In the genomic region with DNA sequence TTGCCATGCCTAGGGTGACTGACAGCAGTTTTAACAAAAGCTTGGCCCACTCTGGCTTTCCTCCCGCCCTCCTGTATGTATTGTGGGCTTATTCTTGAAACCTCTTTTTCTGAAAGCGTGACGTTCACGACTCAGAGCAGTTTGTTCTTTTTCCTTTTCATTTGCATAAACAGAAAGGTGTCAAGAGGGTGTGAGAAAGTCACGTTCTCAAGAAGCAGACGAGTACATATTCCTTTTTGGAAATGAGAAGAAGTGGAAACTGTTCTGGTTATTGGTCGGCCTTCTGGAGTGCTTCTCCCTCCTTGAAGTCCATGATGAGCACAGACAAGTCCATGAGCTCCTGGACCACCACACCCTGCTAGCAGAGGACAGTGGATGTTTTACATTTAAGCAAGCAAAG, we compare ENCODE assay signal across 29 mouse cellular contexts. TPM values are rescaled to one million over a fixed set of nuclear protein-coding genes. Genes with fewer than 3 reads are reported as not detected.
DNase-seq lines count a peak whose midpoint lies in the region; ATAC-seq and TF ChIP-seq lines count a peak whose summit lies in the region.
"Had no signal": no experiment of that assay in that cellular context is flagged by ENCODE, and none has a peak within 500 bp of the region (broad histone marks: within the 10 kb centered on the region; RNA-seq: fewer than 3 reads in every experiment).

No protein-coding gene starts in this region.

- no peak for TF ChIP-seq EP300 in CH12.LX (IDR thresholded peaks at IDR 0.05; ENCODE audit: low read length)
- TF ChIP-seq EP300 in stomach, postnatal 0 days (optimal IDR thresholded peaks at IDR 0.05) = no peak

- in situ Hi-C loops in CH12.LX (cut with MboI; ENCODE audit: low pct_ligation_motif_present, low pct_unique_long_range_greater_than_20kb, low sequenced_read_pairs) = no loop called here

- no peaks in the 10 kb centered on the region for H3K9me3 ChIP-seq in forebrain, embryonic 16.5 days (ENCODE audit: control insufficient read depth, low read length)
- no peaks in the 10 kb centered on the region for H3K9me3 ChIP-seq in forebrain, embryonic 15.5 days
- H3K9me3 ChIP-seq in CH12.LX (replicated peaks; ENCODE audit: low read length) = no peaks in the 10 kb centered on the region
- no peaks in the 10 kb centered on the region for H3K9me3 ChIP-seq in stomach, postnatal 0 days (ENCODE audit: control insufficient read depth, low read length)
- H3K9me3 ChIP-seq: embryonic facial prominence, embryonic 13.5 days; embryonic facial prominence, embryonic 15.5 days; forebrain, embryonic 10.5 days; forebrain, embryonic 13.5 days had no signal

- no peak overlapping the region for H3K4me2 ChIP-seq in forebrain, embryonic 16.5 days (ENCODE audit: low read length)
- H3K4me2 ChIP-seq in forebrain, embryonic 15.5 days (replicated peaks) = no peak overlapping the region
- no peak overlapping the region for H3K4me2 ChIP-seq in CH12.LX (ENCODE audit: insufficient read depth, low read depth, poor library complexity, severe bottlenecking)
- H3K4me2 ChIP-seq in stomach, postnatal 0 days (replicated peaks; ENCODE audit: low read depth) = no peak overlapping the region
- H3K4me2 ChIP-seq: embryonic facial prominence, embryonic 13.5 days; embryonic facial prominence, embryonic 15.5 days; forebrain, embryonic 13.5 days had no signal

- 0 out of 2 replicates have a peak, but pooled peaks cover 3% of the 10 kb centered on the region for H3K4me1 ChIP-seq in forebrain, embryonic 16.5 days (replicated peaks; ENCODE audit: control insufficient read depth, insufficient read depth, low read length)
- H3K4me1 ChIP-seq in forebrain, embryonic 15.5 days = no peaks in the 10 kb centered on the region
- H3K4me1 ChIP-seq in CH12.LX (ENCODE audit: control insufficient read depth in 1 of 2, insufficient read depth in 2 of 2) = no peaks in the 10 kb centered on the region
- no peaks in the 10 kb centered on the region for H3K4me1 ChIP-seq in stomach, postnatal 0 days (replicated peaks; ENCODE audit: control insufficient read depth, insufficient read depth)
- H3K4me1 ChIP-seq: embryonic facial prominence, embryonic 13.5 days; embryonic facial prominence, embryonic 15.5 days; forebrain, embryonic 10.5 days; forebrain, embryonic 13.5 days had no signal

- TF ChIP-seq CTCF in CH12.LX (conservative IDR thresholded peaks at IDR 0.05 in 1 of 2, IDR thresholded peaks at IDR 0.05 in 1 of 2; ENCODE audit: low read depth in 2 of 2, low read length in 2 of 2) = no peak
- no peak for TF ChIP-seq CTCF in stomach, postnatal 0 days (IDR thresholded peaks at IDR 0.05; ENCODE audit: low read depth)

- H3K27me3 ChIP-seq in forebrain, embryonic 16.5 days (replicated peaks; ENCODE audit: control insufficient read depth, insufficient read depth, low read length) = no peaks in the 10 kb centered on the region
- no peaks in the 10 kb centered on the region for H3K27me3 ChIP-seq in forebrain, embryonic 15.5 days
- H3K27me3 ChIP-seq in CH12.LX (replicated peaks) = no peaks in the 10 kb centered on the region
- H3K27me3 ChIP-seq in stomach, postnatal 0 days (ENCODE audit: control insufficient read depth, insufficient read depth, low read length) = no peaks in the 10 kb centered on the region
- H3K27me3 ChIP-seq: embryonic facial prominence, embryonic 13.5 days; embryonic facial prominence, embryonic 15.5 days; forebrain, embryonic 13.5 days had no signal

- TF ChIP-seq RAD21 in CH12.LX (IDR thresholded peaks at IDR 0.05; ENCODE audit: low read depth, low read length) = no peak

- dilution Hi-C loops in CH12.LX (cut with MboI; ENCODE audit: extremely low pct_ligation_motif_present, extremely low pct_unique_long_range_greater_than_20kb, low sequenced_read_pairs) = no loop called here

- no peak overlapping the region for H3K9ac ChIP-seq in forebrain, embryonic 16.5 days (replicated peaks; ENCODE audit: low read depth, low read length)
- no peak overlapping the region for H3K9ac ChIP-seq in forebrain, embryonic 15.5 days (replicated peaks)
- no peak overlapping the region for H3K9ac ChIP-seq in CH12.LX (ENCODE audit: insufficient read depth, low read depth)
- H3K9ac ChIP-seq in stomach, postnatal 0 days (ENCODE audit: low read length) = no peak overlapping the region
- H3K9ac ChIP-seq: embryonic facial prominence, embryonic 13.5 days; embryonic facial prominence, embryonic 15.5 days; forebrain, embryonic 13.5 days had no signal

- TF ChIP-seq POLR2A in CH12.LX (IDR thresholded peaks at IDR 0.05; ENCODE audit: low read depth, low read length) = no peak

- H3K27ac ChIP-seq in forebrain, embryonic 16.5 days (ENCODE audit: low read length) = no peak overlapping the region
- no peak overlapping the region for H3K27ac ChIP-seq in forebrain, embryonic 15.5 days (replicated peaks)
- no peak overlapping the region for H3K27ac ChIP-seq in CH12.LX (ENCODE audit: insufficient read depth, low read depth)
- no peak overlapping the region for H3K27ac ChIP-seq in stomach, postnatal 0 days (replicated peaks)
- H3K27ac ChIP-seq: embryonic facial prominence, embryonic 13.5 days; embryonic facial prominence, embryonic 15.5 days; forebrain, embryonic 10.5 days; forebrain, embryonic 13.5 days had no signal

- ATAC-seq in forebrain, embryonic 16.5 days = peak; percentile 49; the same call in 1 of the 2 replicates
- ATAC-seq in forebrain, embryonic 15.5 days (replicated peaks) = no peak
- ATAC-seq in frontal cortex, adult (ENCODE audit: low TSS enrichment) = peak; percentile 52
- ATAC-seq in stomach, postnatal 0 days (ENCODE audit: low FRiP score, low TSS enrichment) = no peak
- ATAC-seq: CD4-positive, CD25-positive, alpha-beta regulatory T cell, adult 4 months; forebrain, embryonic 13.5 days had no signal

- no peak for DNase-seq in frontal cortex, postnatal 10 days (ENCODE audit: low spot score in 2 of 2)
- DNase-seq in left cerebral cortex, postnatal 14 days (ENCODE audit: low spot score in 2 of 2) = peak; percentile 7 to 50
- no peak for DNase-seq in left cerebral cortex, adult 18-20 months (ENCODE audit: low spot score in 2 of 2)
- no peak for DNase-seq in CH12.LX (ENCODE audit: extremely low read depth)
- DNase-seq in stomach, postnatal 0 days (ENCODE audit: low spot score) = no peak
- DNase-seq: adrenal gland, adult 2 months; adrenal gland, postnatal 10 days; adrenal gland, postnatal 25 days; B cell, adult 2 months; cerebellum, adult 11-12 months; cerebellum, adult 2 months; cerebellum, adult 9-10 months; cerebellum, postnatal 10 days; cerebellum, postnatal 36 days; embryo, embryonic 11 days had no signal

- no peak overlapping the region for H3K4me3 ChIP-seq in forebrain, embryonic 16.5 days (replicated peaks; ENCODE audit: low read length)
- H3K4me3 ChIP-seq in forebrain, embryonic 15.5 days = no peak overlapping the region
- no peak overlapping the region for H3K4me3 ChIP-seq in CH12.LX (replicated peaks in 1 of 3; ENCODE audit: low read depth in 2 of 3, low read length in 2 of 3, poor library complexity in 1 of 3)
- no peak overlapping the region for H3K4me3 ChIP-seq in stomach, postnatal 0 days (ENCODE audit: low read depth, low read length)
- H3K4me3 ChIP-seq: embryonic facial prominence, embryonic 13.5 days; embryonic facial prominence, embryonic 15.5 days; erythroblast, embryonic 14.5 days; forebrain, embryonic 10.5 days; forebrain, embryonic 13.5 days had no signal

- WGBS in forebrain, embryonic 16.5 days = 40% methylated on average over 7 of the region's 7 CpGs
- 36% methylated on average over 7 of the region's 7 CpGs for WGBS in forebrain, embryonic 15.5 days
- WGBS in stomach, postnatal 0 days = 68% methylated on average over 7 of the region's 7 CpGs

- no peaks in the 10 kb centered on the region for H3K79me2 ChIP-seq in CH12.LX (replicated peaks; ENCODE audit: control insufficient read depth, extremely low read depth, insufficient read depth, poor library complexity, severe bottlenecking)

- intact Hi-C loops in left cerebral cortex, postnatal 14 days (cut with DNase I) = no loop called here

- no peaks in the 10 kb centered on the region for H3K36me3 ChIP-seq in forebrain, embryonic 16.5 days (ENCODE audit: control insufficient read depth, insufficient read depth)
- H3K36me3 ChIP-seq in forebrain, embryonic 15.5 days = no peaks in the 10 kb centered on the region
- H3K36me3 ChIP-seq in CH12.LX (replicated peaks in 1 of 2; ENCODE audit: control insufficient read depth in 1 of 2, insufficient read depth in 1 of 2, low read length in 1 of 2) = no peaks in the 10 kb centered on the region
- H3K36me3 ChIP-seq in stomach, postnatal 0 days (ENCODE audit: control insufficient read depth, insufficient read depth, low read length) = no peaks in the 10 kb centered on the region
- H3K36me3 ChIP-seq: embryonic facial prominence, embryonic 13.5 days; embryonic facial prominence, embryonic 15.5 days; forebrain, embryonic 10.5 days had no signal

TF ChIP-seq in CH12.LX, 34 proteins besides CTCF, POLR2A, EP300 and RAD21:
- TF ChIP-seq TCF12 (IDR thresholded peaks at IDR 0.05; ENCODE audit: low read depth, low read length) (no peak), TBP (conservative IDR thresholded peaks at IDR 0.05; ENCODE audit: low read depth, low read length) (no peak), USF2 (conservative IDR thresholded peaks at IDR 0.05; ENCODE audit: low read depth, low read length) (no peak), BHLHE40 (IDR thresholded peaks at IDR 0.05; ENCODE audit: low read depth, low read length) (peak; percentile 60), SMC3 (IDR thresholded peaks at IDR 0.05; ENCODE audit: low read depth, low read length) (no peak)

RNA-seq across cellular contexts. Expression of a gene that starts 9.3 kb away (rescaled TPM):
- not detected in 2 replicates for polyA plus RNA-seq in forebrain, embryonic 16.5 days (2015; fragmentation: Nextera tagmentation; extraction: Ambion mirVana)
- not detected in 2 replicates for polyA plus RNA-seq in forebrain, embryonic 15.5 days (2015; fragmentation: Nextera tagmentation; extraction: Ambion mirVana)
- total RNA-seq in left cerebral cortex, postnatal 14 days (2021) = not detected
- not detected for total RNA-seq in left cerebral cortex, adult 18-20 months (2021)
- total RNA-seq in CH12.LX (2012; rRNA removed) (not detected in 2 replicates), CH12.LX (2014; rRNA removed) (not detected in 2 replicates)
- polyA plus RNA-seq in CH12.LX (2012; ENCODE audit: insufficient read length, low read depth) = not detected in 2 replicates
- not detected in 2 replicates for polyA plus RNA-seq in stomach, postnatal 0 days (2015; fragmentation: Nextera tagmentation; extraction: Ambion mirVana)
- total RNA-seq: adrenal gland, adult 2 months; adrenal gland, postnatal 10 days; adrenal gland, postnatal 25 days; adrenal gland, postnatal 4 days; common myeloid progenitor, adult 5-6 weeks; ES-E14; MEL had no signal
- polyA plus RNA-seq: adrenal gland, adult 2 months; CD4-positive, CD25-positive, alpha-beta regulatory T cell, adult 4 months; cerebellum, adult 2 months; embryonic facial prominence, embryonic 11.5 days; embryonic facial prominence, embryonic 13.5 days; embryonic facial prominence, embryonic 15.5 days; erythroblast, embryonic 14.5 days; forebrain, embryonic 10.5 days; forebrain, embryonic 13.5 days had no signal

RNA-seq across cellular contexts. Expression of a gene that starts 14.0 kb away (rescaled TPM):
- not detected in 2 replicates for polyA plus RNA-seq in forebrain, embryonic 16.5 days (2015; fragmentation: Nextera tagmentation; extraction: Ambion mirVana)
- polyA plus RNA-seq in forebrain, embryonic 15.5 days (2015; fragmentation: Nextera tagmentation; extraction: Ambion mirVana) = not detected in 2 replicates
- total RNA-seq in left cerebral cortex, postnatal 14 days (2021) = not detected
- not detected for total RNA-seq in left cerebral cortex, adult 18-20 months (2021)
- total RNA-seq in CH12.LX (2012; rRNA removed) (not detected in 2 replicates), CH12.LX (2014; rRNA removed) (not detected in 2 replicates)
- not detected in 2 replicates for polyA plus RNA-seq in CH12.LX (2012; ENCODE audit: insufficient read length, low read depth)
- not detected in 2 replicates for polyA plus RNA-seq in stomach, postnatal 0 days (2015; fragmentation: Nextera tagmentation; extraction: Ambion mirVana)
- total RNA-seq: adrenal gland, adult 2 months; adrenal gland, postnatal 10 days; adrenal gland, postnatal 25 days; adrenal gland, postnatal 4 days; common myeloid progenitor, adult 5-6 weeks; ES-E14; MEL had no signal
- polyA plus RNA-seq: adrenal gland, adult 2 months; CD4-positive, CD25-positive, alpha-beta regulatory T cell, adult 4 months; cerebellum, adult 2 months; embryonic facial prominence, embryonic 11.5 days; embryonic facial prominence, embryonic 13.5 days; embryonic facial prominence, embryonic 15.5 days; erythroblast, embryonic 14.5 days; forebrain, embryonic 10.5 days; forebrain, embryonic 13.5 days had no signal

Comparison
In these comparisons a context has a peak if more than half of its experiments do, and no peak if none do; other contexts are left out.
1. ATAC-seq: peak in forebrain, embryonic 16.5 days (single experiment) and frontal cortex, adult (single experiment); none in forebrain, embryonic 15.5 days (single experiment) and stomach, postnatal 0 days (single experiment).
2. DNase-seq: peak in left cerebral cortex, postnatal 14 days (2 of 2); none in frontal cortex, postnatal 10 days (0 of 2), left cerebral cortex, adult 18-20 months (0 of 2), CH12.LX (single experiment) and stomach, postnatal 0 days (single experiment).